Mouse (Mus musculus): ENCODE data around the gene Oit1. TPM values are rescaled to one million over a fixed set of nuclear protein-coding genes. Genes with fewer than 3 reads are reported as not detected.
A peak's percentile ranks its signal among the peaks of the same experiment; 100 is the strongest.

The Oit1 gene
- polyA plus RNA-seq, 1 experiment from 2014 or later = not detected

- Histone ChIP-seq H3K9me3 (replicated peaks; ENCODE audit: control insufficient read depth, low read length) (no peaks in the 10 kb centered on the region), H3K4me1 (ENCODE audit: control insufficient read depth, insufficient read depth, low read length) (no peaks in the 10 kb centered on the region), H3K36me3 (ENCODE audit: control insufficient read depth, insufficient read depth, low read length) (no peaks in the 10 kb centered on the region), H3K4me2 (no peak overlapping the region), H3K9ac (ENCODE audit: low read depth, low read length) (no peak overlapping the region), H3K27ac (ENCODE audit: low read depth, low read length) (no peak overlapping the region), H3K4me3 (ENCODE audit: low read depth, low read length) (no peak overlapping the region), H3K27me3 (ENCODE audit: control insufficient read depth, insufficient read depth, low read length) (peaks cover 2% of the 10 kb centered on the region; the same call in 1 of the 2 replicates)
- 79% methylated on average over 14 of the region's 14 CpGs for WGBS (ENCODE audit: insufficient replicate concordance)
- ATAC-seq (replicated peaks; ENCODE audit: insufficient number of reproducible peaks, low FRiP score, low TSS enrichment) = no peak
Observed at GRCm38 (mm10) chr14:8331307-8331905, 47.1 kb downstream of the Oit1 start.

GRCm38 (mm10) chr14:8330390-8330789 is 48.2 kb downstream of the Oit1 start:
- Histone ChIP-seq H3K9ac (ENCODE audit: low read depth, low read length) (no peak overlapping the region), H3K27me3 (ENCODE audit: control insufficient read depth, insufficient read depth, low read length) (peaks cover 2% of the 10 kb centered on the region; the same call in 1 of the 2 replicates), H3K27ac (ENCODE audit: low read depth, low read length) (no peak overlapping the region), H3K36me3 (ENCODE audit: control insufficient read depth, insufficient read depth, low read length) (no peaks in the 10 kb centered on the region), H3K4me2 (no peak overlapping the region), H3K4me3 (ENCODE audit: low read depth, low read length) (no peak overlapping the region), H3K4me1 (ENCODE audit: control insufficient read depth, insufficient read depth, low read length) (no peaks in the 10 kb centered on the region), H3K9me3 (replicated peaks; ENCODE audit: control insufficient read depth, low read length) (no peaks in the 10 kb centered on the region)
- ATAC-seq (replicated peaks; ENCODE audit: insufficient number of reproducible peaks, low FRiP score, low TSS enrichment) = no peak
- WGBS (ENCODE audit: insufficient replicate concordance) = 69% methylated on average over 6 of the region's 6 CpGs

GRCm38 (mm10) chr14:8329552-8329951 is 49.0 kb downstream of the Oit1 start:
- Histone ChIP-seq H3K27ac (ENCODE audit: low read depth, low read length) (no peak overlapping the region), H3K36me3 (ENCODE audit: control insufficient read depth, insufficient read depth, low read length) (no peaks in the 10 kb centered on the region), H3K9ac (ENCODE audit: low read depth, low read length) (no peak overlapping the region), H3K4me3 (ENCODE audit: low read depth, low read length) (no peak overlapping the region), H3K27me3 (ENCODE audit: control insufficient read depth, insufficient read depth, low read length) (peaks cover 2% of the 10 kb centered on the region; the same call in 1 of the 2 replicates), H3K9me3 (replicated peaks; ENCODE audit: control insufficient read depth, low read length) (no peaks in the 10 kb centered on the region), H3K4me1 (ENCODE audit: control insufficient read depth, insufficient read depth, low read length) (no peaks in the 10 kb centered on the region), H3K4me2 (no peak overlapping the region)
- 60% methylated on average over 4 of the region's 4 CpGs for WGBS (ENCODE audit: insufficient replicate concordance)
- no peak for ATAC-seq (replicated peaks; ENCODE audit: insufficient number of reproducible peaks, low FRiP score, low TSS enrichment)

GRCm38 (mm10) chr14:8327371-8327770 is 51.2 kb downstream of the Oit1 start:
- Histone ChIP-seq H3K27me3 (ENCODE audit: control insufficient read depth, insufficient read depth, low read length) (peaks cover 2% of the 10 kb centered on the region; the same call in 1 of the 2 replicates), H3K9ac (ENCODE audit: low read depth, low read length) (no peak overlapping the region), H3K27ac (ENCODE audit: low read depth, low read length) (no peak overlapping the region), H3K4me1 (ENCODE audit: control insufficient read depth, insufficient read depth, low read length) (no peaks in the 10 kb centered on the region), H3K4me3 (ENCODE audit: low read depth, low read length) (no peak overlapping the region), H3K4me2 (no peak overlapping the region), H3K9me3 (replicated peaks; ENCODE audit: control insufficient read depth, low read length) (no peaks in the 10 kb centered on the region), H3K36me3 (ENCODE audit: control insufficient read depth, insufficient read depth, low read length) (no peaks in the 10 kb centered on the region)
- 51% methylated on average over 1 of the region's 1 CpGs for WGBS (ENCODE audit: insufficient replicate concordance)
- no peak for ATAC-seq (replicated peaks; ENCODE audit: insufficient number of reproducible peaks, low FRiP score, low TSS enrichment)

GRCm38 (mm10) chr14:8326961-8327360 is 51.6 kb downstream of the Oit1 start:
- Histone ChIP-seq H3K27me3 (ENCODE audit: control insufficient read depth, insufficient read depth, low read length) (no peaks in the 10 kb centered on the region; the same call in 1 of the 2 replicates), H3K4me3 (ENCODE audit: low read depth, low read length) (no peak overlapping the region), H3K36me3 (ENCODE audit: control insufficient read depth, insufficient read depth, low read length) (no peaks in the 10 kb centered on the region), H3K4me1 (ENCODE audit: control insufficient read depth, insufficient read depth, low read length) (no peaks in the 10 kb centered on the region), H3K9me3 (replicated peaks; ENCODE audit: control insufficient read depth, low read length) (no peaks in the 10 kb centered on the region), H3K27ac (ENCODE audit: low read depth, low read length) (no peak overlapping the region), H3K9ac (ENCODE audit: low read depth, low read length) (no peak overlapping the region), H3K4me2 (no peak overlapping the region)
- no peak for ATAC-seq (replicated peaks; ENCODE audit: insufficient number of reproducible peaks, low FRiP score, low TSS enrichment)

- ATAC-seq (replicated peaks; ENCODE audit: insufficient number of reproducible peaks, low FRiP score, low TSS enrichment) = no peak
- no peaks in the 10 kb centered on the region; the same call in 1 of the 2 replicates for H3K27me3 ChIP-seq (ENCODE audit: control insufficient read depth, insufficient read depth, low read length)
- no peaks in the 10 kb centered on the region for H3K9me3 ChIP-seq (replicated peaks; ENCODE audit: control insufficient read depth, low read length)
- no peaks in the 10 kb centered on the region for H3K4me1 ChIP-seq (ENCODE audit: control insufficient read depth, insufficient read depth, low read length)
- H3K36me3 ChIP-seq (ENCODE audit: control insufficient read depth, insufficient read depth, low read length) = no peaks in the 10 kb centered on the region
- WGBS (ENCODE audit: insufficient replicate concordance) = 63% methylated on average over 4 of the region's 4 CpGs
- no peak overlapping the region for H3K27ac ChIP-seq (ENCODE audit: low read depth, low read length)
- no peak overlapping the region for H3K4me3 ChIP-seq (ENCODE audit: low read depth, low read length)
- no peak overlapping the region for H3K4me2 ChIP-seq
- H3K9ac ChIP-seq (ENCODE audit: low read depth, low read length) = no peak overlapping the region
Observed at GRCm38 (mm10) chr14:8325746-8326145, 52.8 kb downstream of the Oit1 start.

- WGBS (ENCODE audit: insufficient replicate concordance) = 70% methylated on average over 3 of the region's 3 CpGs
- H3K36me3 ChIP-seq (ENCODE audit: control insufficient read depth, insufficient read depth, low read length) = no peaks in the 10 kb centered on the region
Observed at GRCm38 (mm10) chr14:8320528-8320927, 58.0 kb downstream of the Oit1 start.

GRCm38 (mm10) chr14:8317194-8318097 is 61.1 kb downstream of the Oit1 start, which contains the start of gene Fam107a:
Gene Fam107a, minus strand, starts transcription at chr14:8318023.
- Histone ChIP-seq H3K36me3 (ENCODE audit: control insufficient read depth, insufficient read depth, low read length) (no peaks in the 10 kb centered on the region), H3K4me1 (ENCODE audit: control insufficient read depth, insufficient read depth, low read length) (peaks cover 10% of the 10 kb centered on the region), H3K9ac (ENCODE audit: low read depth, low read length) (0 out of 2 replicates have a peak within 1 kb of the TSS, but pooled peaks have one; percentile 22), H3K4me3 (ENCODE audit: low read depth, low read length) (peak within 1 kb of the TSS; percentile 41), H3K27me3 (ENCODE audit: control insufficient read depth, insufficient read depth, low read length) (peaks cover 32% of the 10 kb centered on the region), H3K9me3 (replicated peaks; ENCODE audit: control insufficient read depth, low read length) (no peaks in the 10 kb centered on the region), H3K27ac (ENCODE audit: low read depth, low read length) (no peak within 1 kb of the TSS), H3K4me2 (peak within 1 kb of the TSS; percentile 68)
- WGBS (ENCODE audit: insufficient replicate concordance) = 9% methylated on average over 36 of the region's 41 CpGs
- peak; percentile 64 for ATAC-seq (replicated peaks; ENCODE audit: insufficient number of reproducible peaks, low FRiP score, low TSS enrichment)

More at GRCm38 (mm10) chr14:8320528-8320927, 58.0 kb downstream of the Oit1 start:
- Histone ChIP-seq H3K27ac (ENCODE audit: low read depth, low read length) (no peak overlapping the region), H3K9me3 (replicated peaks; ENCODE audit: control insufficient read depth, low read length) (no peaks in the 10 kb centered on the region), H3K4me3 (ENCODE audit: low read depth, low read length) (no peak overlapping the region), H3K9ac (ENCODE audit: low read depth, low read length) (no peak overlapping the region), H3K4me2 (no peak overlapping the region), H3K4me1 (ENCODE audit: control insufficient read depth, insufficient read depth, low read length) (peaks cover 10% of the 10 kb centered on the region), H3K27me3 (ENCODE audit: control insufficient read depth, insufficient read depth, low read length) (peaks cover 27% of the 10 kb centered on the region)
- no peak for ATAC-seq (replicated peaks; ENCODE audit: insufficient number of reproducible peaks, low FRiP score, low TSS enrichment)
